Mouse (Mus musculus): ENCODE measurements at regions not wholly inside any gene's neighbourhood (a gene's known extent, or its start where the extent isn't known, plus 50 kb on each side); places are given as distances from the start of the nearest gene placed in this dataset.
A peak's percentile ranks its signal among the peaks of the same experiment; 100 is the strongest.

DNA sequence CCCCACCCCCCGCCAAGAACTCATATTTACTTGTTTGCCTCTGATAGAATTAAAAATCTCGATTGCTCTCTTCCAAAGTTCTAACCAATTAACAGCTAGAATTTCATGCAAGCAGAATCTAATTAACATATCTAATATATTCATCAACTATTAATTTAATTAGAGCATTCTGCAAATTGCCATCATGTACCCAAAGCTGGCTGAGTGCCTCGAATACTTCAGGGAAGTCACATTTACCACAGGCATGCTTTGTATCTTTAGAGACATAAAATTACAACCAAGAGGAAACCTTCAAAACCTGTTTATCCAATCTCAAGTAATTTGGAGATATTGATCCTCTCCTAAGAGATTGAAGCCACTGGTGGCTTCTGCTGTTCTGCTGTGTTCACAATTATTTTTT lies 401.6 kb upstream of the Nmur2 start:
- no peak for DNase-seq (ENCODE audit: low read depth, low spot score)

- DNase-seq (ENCODE audit: low read depth, low spot score) = no peak
Measured at GRCm38 (mm10) chr11:56441071-56441470, 400.3 kb upstream of the Nmur2 start.

DNA sequence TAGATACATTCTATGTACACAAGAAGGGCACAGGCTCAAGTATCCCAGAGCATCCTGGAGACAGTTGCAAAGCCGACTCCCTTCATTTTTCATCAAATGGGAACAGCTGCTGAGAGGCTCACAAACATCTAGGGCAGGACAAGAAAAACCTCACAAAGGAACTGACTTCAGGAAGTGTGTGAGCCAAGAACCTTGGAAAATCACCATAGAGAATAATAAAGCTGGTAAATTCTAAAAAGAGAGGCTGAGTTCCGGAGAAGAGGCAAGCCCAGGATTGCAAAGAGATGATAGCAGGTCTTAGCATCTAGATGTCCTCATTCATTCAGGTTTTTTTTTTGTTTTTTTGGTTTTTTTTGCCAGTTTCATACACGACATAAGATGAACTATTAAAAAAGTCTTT lies 390.3 kb upstream of the Nmur2 start:
- DNase-seq (ENCODE audit: low read depth, low spot score) = no peak

- no peak for DNase-seq (ENCODE audit: low read depth, low spot score)
Measured at GRCm38 (mm10) chr11:56384761-56385160, 344.0 kb upstream of the Nmur2 start.

DNA sequence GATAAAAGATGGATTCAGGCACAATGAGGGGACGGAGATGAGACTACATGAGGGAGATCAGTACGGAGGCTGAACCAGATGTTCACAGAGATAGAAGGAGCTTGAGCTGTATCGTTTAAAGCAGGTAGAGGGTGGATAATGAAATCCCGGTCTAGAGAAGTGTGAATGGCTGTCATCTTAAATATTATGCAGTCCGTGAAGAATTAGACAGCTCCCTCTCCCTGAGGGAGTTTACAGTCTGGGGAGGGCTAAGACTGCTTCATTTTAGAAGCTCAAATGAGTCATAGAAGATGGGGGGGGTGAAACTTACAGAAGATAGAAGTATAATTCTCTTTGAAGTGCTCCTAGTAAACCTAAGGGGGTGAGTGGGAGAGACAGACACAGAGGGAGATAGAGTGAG lies 336.7 kb upstream of the Nmur2 start:
- no peak for DNase-seq (ENCODE audit: low read depth, low spot score)

DNA sequence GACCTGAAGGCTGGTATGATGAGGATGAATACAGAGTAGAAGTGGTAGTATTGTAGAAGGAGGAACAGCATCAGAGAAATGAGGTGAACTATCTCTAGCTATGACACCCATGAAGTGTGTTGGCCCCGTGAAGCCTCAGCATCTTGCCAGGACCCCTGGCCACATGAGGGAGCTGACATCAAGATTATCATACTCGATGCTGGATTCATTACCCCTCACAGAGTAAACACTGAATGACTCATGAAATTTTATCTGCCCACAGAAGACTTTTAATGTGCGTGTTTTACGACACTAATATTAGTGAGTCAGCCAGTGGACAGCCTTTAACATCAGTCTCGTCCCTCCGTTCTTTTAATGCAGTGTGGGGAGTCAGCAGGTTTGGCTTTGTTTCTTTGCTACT lies 333.5 kb upstream of the Nmur2 start:
- DNase-seq (ENCODE audit: low read depth, low spot score) = no peak

DNA sequence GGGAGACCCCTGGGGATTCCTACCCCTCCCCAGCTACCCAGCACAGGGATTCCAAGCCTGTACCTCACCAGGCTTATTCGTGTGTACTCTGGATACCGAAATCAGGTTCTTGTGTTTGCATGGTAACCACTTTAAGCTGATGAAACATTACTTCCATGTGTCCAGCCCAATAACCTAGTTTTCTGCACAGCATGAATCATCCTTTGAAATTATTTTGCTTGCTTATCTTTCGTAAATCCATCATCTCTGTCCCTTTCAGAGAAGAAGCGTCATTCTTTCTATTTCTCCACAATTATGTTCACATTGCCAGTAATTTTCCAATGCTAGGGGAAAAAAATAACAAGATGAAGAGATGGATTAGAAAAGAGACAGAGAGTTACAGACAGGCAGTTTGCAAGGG lies 332.8 kb upstream of the Nmur2 start:
- no peak for DNase-seq (ENCODE audit: low read depth, low spot score)

DNA sequence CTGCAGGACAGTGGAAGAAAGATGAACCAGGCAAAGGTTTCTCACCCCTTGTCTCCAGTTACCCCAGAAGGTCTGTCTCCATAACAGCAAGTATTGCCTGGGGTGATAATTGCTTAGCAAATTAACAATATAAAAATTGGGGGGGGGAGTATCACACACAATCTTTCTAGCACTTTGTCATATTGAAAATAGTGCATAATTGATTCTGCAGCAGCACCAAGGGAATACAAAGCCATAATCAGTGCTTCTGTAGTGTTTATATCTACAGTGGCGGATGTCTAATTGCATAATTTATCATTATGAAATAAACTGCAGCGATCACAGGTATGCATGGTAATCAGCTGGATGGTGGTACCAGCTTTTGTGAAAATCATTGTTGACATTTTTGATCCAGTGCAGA lies 316.9 kb upstream of the Nmur2 start:
- DNase-seq (ENCODE audit: low read depth, low spot score) = no peak

GRCm38 (mm10) chr11:56351798-56352366 lies 311.1 kb upstream of the Nmur2 start:
- no peak for DNase-seq (ENCODE audit: low read depth, low spot score)

- DNase-seq (ENCODE audit: low read depth, low spot score) = no peak
Measured at GRCm38 (mm10) chr11:56351231-56351630, 310.4 kb upstream of the Nmur2 start.

DNA sequence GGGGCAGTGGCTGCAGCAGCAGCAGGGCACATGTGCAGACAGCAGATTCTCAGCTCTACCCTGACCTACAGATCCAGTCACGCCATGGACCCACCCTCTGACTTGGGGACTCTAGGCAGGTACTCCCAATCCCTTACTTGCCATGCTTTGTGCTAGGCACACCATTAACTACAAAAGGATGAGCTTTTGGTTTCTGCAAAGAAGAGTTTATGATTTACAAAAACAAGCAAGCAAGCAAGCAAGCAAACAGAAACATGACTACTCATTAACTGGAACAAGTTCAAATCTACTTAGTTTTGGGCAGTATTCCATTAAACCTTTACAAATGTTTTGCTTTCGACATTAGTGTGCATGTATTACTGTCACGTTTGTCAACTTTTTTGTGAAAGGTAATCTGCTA lies 309.0 kb upstream of the Nmur2 start:
- no peak for DNase-seq (ENCODE audit: low read depth, low spot score)

DNA sequence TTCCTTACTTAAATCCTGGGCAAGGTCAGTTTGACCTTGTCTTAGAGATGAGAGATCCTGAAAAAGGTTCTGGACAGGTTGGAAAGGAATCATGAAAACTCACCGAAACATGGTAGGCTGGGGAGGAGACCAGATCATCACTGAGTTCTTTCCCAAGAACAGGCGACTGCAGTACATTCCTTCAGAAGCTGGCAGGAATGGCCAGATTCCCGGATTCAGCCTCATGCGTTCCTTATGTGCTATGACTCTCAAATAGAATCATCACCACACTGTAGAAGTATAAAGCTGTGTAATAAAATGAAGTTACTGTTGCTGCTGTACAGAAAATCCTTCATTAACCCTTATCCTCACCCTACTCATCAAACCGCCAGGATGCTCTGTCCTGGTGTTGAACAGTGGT lies 307.6 kb upstream of the Nmur2 start:
- no peak for DNase-seq (ENCODE audit: low read depth, low spot score)

- no peak for DNase-seq (ENCODE audit: low read depth, low spot score)
Measured at GRCm38 (mm10) chr11:56343083-56343482, 302.3 kb upstream of the Nmur2 start.

GRCm38 (mm10) chr11:56341731-56342130 lies 300.9 kb upstream of the Nmur2 start:
- no peak for DNase-seq (ENCODE audit: low read depth, low spot score)

GRCm38 (mm10) chr11:56341040-56341439 lies 300.2 kb upstream of the Nmur2 start:
- no peak for DNase-seq (ENCODE audit: low read depth, low spot score)

GRCm38 (mm10) chr11:56338511-56338910 lies 297.7 kb upstream of the Nmur2 start:
- no peak for DNase-seq (ENCODE audit: low read depth, low spot score)

- DNase-seq (ENCODE audit: low read depth, low spot score) = no peak
Measured at GRCm38 (mm10) chr11:56335937-56336336, 295.1 kb upstream of the Nmur2 start.

- no peak for DNase-seq (ENCODE audit: low read depth, low spot score)
Measured at GRCm38 (mm10) chr11:56320293-56320692, 279.5 kb upstream of the Nmur2 start.

GRCm38 (mm10) chr11:56315221-56315987 lies 274.6 kb upstream of the Nmur2 start:
- DNase-seq (ENCODE audit: low read depth, low spot score) = no peak

DNA sequence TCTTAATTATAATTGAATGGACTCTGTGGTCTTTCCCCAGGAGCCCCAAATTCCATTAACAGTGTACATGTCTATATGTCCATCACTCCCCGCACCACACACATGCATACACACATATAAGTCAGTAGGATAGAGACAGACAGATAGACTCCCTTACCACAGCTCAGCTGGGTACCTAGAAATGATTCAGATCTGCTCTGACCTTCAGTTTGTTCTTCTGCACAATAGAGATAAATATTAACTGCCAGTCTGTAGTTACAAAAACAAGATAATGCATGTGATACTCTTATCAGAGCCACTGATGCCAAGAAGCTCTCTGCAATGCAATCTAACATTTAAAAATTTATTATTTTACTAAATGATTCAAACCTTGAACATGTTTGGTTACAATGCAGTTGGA lies 268.7 kb upstream of the Nmur2 start:
- no peak for DNase-seq (ENCODE audit: low read depth, low spot score)

DNA sequence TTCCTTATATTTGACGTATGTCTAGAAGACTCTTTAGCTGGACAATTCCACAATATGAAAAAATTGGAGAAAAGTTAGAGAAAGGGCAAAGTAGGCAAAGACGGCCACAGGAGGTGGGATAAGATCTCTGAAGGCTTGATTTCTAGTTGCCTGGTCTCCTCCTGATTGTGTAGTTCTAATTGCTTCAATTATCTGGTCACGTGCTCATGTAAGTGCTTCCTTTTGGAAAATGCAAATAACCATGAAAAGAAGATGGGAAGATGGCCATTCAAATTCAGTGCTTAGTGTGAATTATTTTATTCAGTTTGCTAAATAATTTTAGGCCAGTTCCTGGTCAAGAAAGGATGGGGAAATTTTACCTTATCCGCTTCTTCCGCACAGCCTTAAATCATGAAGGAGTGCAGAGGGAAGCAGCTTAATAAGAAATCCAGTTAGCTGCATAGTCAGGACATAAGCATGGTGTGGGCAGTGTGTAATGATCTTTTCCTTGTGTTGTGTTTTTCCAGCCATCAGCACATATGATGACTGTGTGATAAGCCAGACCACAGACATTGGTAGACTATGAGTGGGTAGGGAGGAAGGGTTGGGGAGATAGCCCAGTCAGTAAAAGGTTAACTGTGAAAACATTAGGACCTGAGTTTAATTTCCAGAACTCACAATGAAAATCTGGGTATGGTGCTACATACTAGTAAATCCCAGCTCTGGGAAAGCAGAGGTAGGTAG lies 267.7 kb upstream of the Nmur2 start:
- DNase-seq (ENCODE audit: low read depth, low spot score) = no peak

DNA sequence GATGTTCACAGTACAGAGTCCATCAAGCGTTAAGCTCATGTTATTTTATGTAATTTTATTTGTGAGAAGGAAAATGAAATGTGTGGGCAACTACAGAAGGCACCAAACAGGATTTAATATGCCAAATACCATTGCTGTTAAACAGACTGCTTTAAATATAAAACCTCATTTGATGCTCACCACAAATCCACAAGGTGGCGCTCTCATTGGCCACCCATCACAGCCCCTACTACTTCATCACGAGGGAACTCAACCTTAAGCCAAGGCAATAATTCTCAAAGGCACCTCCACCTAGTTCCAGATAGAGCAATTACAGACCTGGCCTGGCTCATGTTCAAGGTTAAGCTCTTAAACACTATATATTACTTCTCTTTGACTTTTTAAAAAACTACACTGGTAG lies 266.2 kb upstream of the Nmur2 start:
- peak; percentile 35 for DNase-seq (ENCODE audit: low read depth, low spot score)

All from ES-CJ7 (cell line).